Mouse (Mus musculus): ENCODE measurements around the gene Wipf1. TPM values are rescaled to one million over a fixed set of nuclear protein-coding genes. Genes with fewer than 3 reads are reported as not detected.
"Not testable (repeated sequence)": the region's sequence is repeated elsewhere in the genome, so short reads cannot be mapped to it uniquely, and the experiment has no call there.

Wipf1 gene
- total RNA-seq (2017), result 104 and 109 TPM in 2 replicates

- no peak for ATAC-seq (ENCODE audit: extremely low read depth, insufficient number of reproducible peaks, low FRiP score, poor library complexity, severe bottlenecking)
Observed at GRCm38 (mm10) chr2:73529356-73530330, at the start of gene Wipf1. Gene Wipf1, minus strand, starts transcription at chr2:73529734.

GRCm38 (mm10) chr2:73579168-73579567 is 49.6 kb upstream of the Wipf1 start:
- ATAC-seq (ENCODE audit: extremely low read depth, insufficient number of reproducible peaks, low FRiP score, poor library complexity, severe bottlenecking), result no peak

- no peak for ATAC-seq (ENCODE audit: extremely low read depth, insufficient number of reproducible peaks, low FRiP score, poor library complexity, severe bottlenecking)
Observed at GRCm38 (mm10) chr2:73574418-73574817, 44.9 kb upstream of the Wipf1 start.

- no peak for ATAC-seq (ENCODE audit: extremely low read depth, insufficient number of reproducible peaks, low FRiP score, poor library complexity, severe bottlenecking)
Observed at GRCm38 (mm10) chr2:73573556-73573955, 44.0 kb upstream of the Wipf1 start.

GRCm38 (mm10) chr2:73572539-73573372 is 43.2 kb upstream of the Wipf1 start:
- peak; percentile 42; the same call in 1 of the 2 replicates for ATAC-seq (ENCODE audit: extremely low read depth, insufficient number of reproducible peaks, low FRiP score, poor library complexity, severe bottlenecking)

GRCm38 (mm10) chr2:73571901-73572300 is 42.4 kb upstream of the Wipf1 start:
- no peak for ATAC-seq (ENCODE audit: extremely low read depth, insufficient number of reproducible peaks, low FRiP score, poor library complexity, severe bottlenecking)

DNA sequence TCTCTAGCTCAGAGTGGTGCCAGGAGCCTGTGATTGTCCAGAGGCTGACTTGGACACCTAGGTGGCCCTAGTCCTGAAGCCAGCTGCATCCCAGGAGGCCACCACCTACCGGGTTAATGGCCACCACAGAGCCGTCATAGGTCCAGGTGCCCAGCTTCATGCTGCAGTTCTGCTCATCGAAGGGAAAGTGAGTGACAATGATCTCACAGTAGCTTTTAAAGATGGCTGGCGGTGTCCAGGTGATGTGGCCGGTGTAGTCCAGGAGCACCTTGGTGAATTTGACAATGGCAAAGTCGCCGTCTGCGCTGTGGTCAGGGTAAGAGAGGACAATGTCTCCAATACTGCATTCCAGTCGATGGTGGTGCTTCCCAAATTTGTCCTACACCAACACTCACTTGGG is 41.8 kb upstream of the Wipf1 start:
- ATAC-seq (ENCODE audit: extremely low read depth, insufficient number of reproducible peaks, low FRiP score, poor library complexity, severe bottlenecking), result no peak

DNA sequence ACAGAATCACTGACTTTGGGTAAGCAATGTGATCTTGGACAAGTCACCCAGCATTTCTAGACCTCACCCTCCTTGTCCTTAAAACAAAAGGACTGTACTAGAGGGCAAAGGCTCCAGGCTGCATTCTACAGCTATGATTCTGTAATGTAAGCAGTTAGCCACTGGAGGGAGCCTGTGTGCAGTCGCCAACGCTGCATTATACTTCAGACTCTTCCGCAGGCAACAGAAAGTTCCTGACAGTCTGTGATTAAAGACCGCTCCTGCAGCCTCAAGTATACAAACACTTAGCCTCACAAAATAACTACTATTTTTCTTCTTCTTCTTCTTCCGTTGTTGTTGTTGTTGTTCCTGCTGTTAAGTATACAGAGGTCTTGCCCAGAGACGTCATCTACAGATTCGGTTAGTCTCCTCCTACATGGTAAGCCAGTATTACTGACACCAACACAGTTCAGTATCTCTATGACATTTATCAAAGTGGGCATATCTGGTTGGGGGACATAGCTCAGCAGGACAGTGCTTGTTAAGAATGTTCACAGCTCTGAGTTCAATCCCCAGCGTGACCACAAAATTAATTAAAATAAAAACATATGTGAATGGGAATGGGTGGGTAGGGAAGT is 37.6 kb upstream of the Wipf1 start:
- ATAC-seq (ENCODE audit: extremely low read depth, insufficient number of reproducible peaks, low FRiP score, poor library complexity, severe bottlenecking), result peak; percentile 88

DNA sequence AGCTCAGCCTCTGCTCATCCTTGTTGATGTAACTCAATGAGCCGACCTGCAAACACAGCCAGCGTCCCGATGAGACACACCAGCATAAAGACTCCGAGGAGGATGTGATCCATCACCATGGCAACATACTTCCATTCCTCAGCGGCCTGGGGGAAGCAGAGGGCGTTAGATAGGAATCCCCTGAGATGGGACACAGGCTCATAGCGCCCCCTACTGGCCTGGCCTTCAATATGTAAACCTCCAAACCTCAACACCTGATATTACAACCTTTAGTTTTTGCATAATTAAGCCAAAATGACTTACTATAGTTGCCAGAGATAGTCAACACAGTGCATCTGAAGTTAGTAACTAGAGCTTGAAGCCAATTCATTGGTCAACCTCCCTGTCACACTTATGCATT is 36.6 kb upstream of the Wipf1 start:
- no peak for ATAC-seq (ENCODE audit: extremely low read depth, insufficient number of reproducible peaks, low FRiP score, poor library complexity, severe bottlenecking)

DNA sequence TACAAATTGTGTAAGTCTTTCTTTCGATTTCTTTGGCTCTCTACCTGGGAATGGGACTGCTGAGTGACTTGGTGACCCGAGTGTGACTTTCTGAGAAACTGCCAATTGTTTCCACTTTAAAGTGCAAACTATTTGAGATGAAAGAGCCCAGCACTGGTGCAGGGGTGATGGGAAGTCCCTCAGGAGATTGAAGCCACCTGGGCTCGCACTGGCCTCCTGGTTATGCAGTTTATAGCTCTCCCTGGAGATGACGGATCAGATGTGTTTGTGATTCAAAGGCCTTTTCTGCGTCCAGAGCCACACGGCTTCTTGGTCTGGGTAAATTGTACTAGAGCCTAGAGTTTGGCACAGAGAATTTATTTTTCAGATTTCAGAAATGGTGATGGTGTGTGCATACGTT is 34.2 kb upstream of the Wipf1 start:
- ATAC-seq (ENCODE audit: extremely low read depth, insufficient number of reproducible peaks, low FRiP score, poor library complexity, severe bottlenecking), result no peak

DNA sequence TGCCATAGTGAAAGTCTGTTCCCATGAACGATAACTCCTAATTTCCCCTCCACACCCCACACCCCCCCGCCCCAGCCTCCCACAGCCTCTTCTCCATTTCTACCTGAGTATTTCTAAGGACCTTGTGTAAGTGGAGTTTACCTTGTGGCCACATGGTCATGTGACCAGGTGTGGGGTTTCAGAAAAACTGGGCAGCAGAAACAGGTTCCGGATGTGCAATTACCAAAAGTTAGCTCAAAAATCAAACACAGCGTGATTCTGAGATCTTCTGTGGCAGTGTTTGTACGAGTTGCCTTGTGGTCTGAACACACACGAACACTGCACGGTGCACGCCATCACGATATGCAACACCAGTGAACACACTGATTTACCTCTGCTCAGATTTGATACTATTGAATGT is 33.1 kb upstream of the Wipf1 start:
- no peak for ATAC-seq (ENCODE audit: extremely low read depth, insufficient number of reproducible peaks, low FRiP score, poor library complexity, severe bottlenecking)

GRCm38 (mm10) chr2:73561665-73562063 is 32.1 kb upstream of the Wipf1 start:
- ATAC-seq (ENCODE audit: extremely low read depth, insufficient number of reproducible peaks, low FRiP score, poor library complexity, severe bottlenecking), result peak; percentile 71

- ATAC-seq (ENCODE audit: extremely low read depth, insufficient number of reproducible peaks, low FRiP score, poor library complexity, severe bottlenecking), result no peak
Observed at GRCm38 (mm10) chr2:73560899-73561664, 31.5 kb upstream of the Wipf1 start.

DNA sequence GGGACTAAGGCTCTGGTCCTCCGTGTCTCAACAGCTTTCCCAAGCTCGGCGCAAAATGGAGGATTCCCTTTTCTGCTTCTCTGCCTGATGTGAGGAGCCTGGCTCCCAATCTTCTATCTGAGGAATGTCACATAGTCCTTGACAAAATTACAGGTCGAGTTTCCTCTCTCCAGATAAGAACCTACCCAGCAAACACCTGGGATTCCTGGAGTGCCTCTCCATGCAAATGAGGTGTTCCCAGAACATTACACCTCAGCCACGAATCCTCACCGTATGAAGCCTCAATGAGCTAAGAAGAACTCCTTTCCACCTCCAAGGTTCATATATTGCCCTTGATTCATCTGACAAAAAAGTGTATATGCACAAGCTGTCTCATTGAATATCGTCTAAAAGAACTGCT is 30.9 kb upstream of the Wipf1 start:
- ATAC-seq (ENCODE audit: extremely low read depth, insufficient number of reproducible peaks, low FRiP score, poor library complexity, severe bottlenecking), result no peak

DNA sequence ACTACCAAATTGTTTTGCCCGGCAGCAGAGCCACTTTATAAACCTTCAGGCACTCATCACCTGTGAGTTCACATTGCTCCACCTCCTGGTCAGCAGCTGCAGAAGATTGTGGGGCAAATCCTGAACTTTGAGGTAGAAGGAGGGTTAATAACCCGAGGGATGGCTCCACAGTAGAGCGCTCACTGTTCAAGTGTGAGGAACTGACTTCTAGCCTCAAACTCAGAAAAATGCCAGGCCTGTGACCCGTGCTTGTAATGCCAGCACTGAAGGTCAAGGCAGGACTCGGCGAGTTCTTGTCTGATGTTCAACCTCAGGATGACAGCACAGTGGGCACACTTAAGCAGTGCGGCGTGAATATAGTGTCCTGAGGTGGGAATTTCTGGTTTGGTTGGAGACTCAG is 28.4 kb upstream of the Wipf1 start:
- no peak for ATAC-seq (ENCODE audit: extremely low read depth, insufficient number of reproducible peaks, low FRiP score, poor library complexity, severe bottlenecking)

DNA sequence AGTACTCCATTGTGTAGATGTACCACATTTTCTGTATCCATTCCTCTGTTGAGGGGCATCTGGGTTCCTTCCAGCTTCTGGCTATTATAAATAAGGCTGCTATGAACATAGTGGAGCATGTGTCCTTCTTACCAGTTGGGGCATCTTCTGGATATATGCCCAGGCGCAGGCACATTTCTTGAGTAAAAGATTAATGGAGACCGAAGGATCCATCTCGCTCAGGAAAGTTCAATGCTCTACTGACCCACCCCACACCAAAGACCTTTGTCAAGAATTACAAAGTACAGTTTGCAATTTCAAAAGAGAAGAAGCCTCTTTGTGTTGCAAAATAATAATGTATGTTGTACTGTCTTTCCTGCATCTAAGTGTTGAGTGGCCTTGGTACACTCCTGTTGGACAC is 27.5 kb upstream of the Wipf1 start:
- not testable (repeated sequence) for ATAC-seq (ENCODE audit: extremely low read depth, insufficient number of reproducible peaks, low FRiP score, poor library complexity, severe bottlenecking)

DNA sequence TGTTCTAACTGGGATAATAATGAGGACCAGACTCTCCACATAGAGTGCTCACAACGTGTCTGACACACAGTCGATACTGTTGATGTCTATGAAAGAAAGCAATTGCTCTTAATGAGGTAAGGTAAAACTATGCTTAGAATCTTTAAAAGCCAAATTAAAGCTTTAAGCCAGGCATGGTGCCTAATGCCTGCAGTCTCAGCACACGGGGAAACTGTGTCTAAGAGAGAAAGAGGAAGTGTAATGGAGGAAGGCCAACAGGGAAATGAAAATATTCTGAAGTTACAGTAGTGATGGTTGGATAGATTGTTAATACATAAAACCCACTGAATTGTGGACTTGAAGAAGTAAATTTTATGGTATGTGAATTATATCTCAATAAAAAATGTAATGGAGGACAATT is 24.9 kb upstream of the Wipf1 start:
- peak; percentile 43; the same call in 1 of the 2 replicates for ATAC-seq (ENCODE audit: extremely low read depth, insufficient number of reproducible peaks, low FRiP score, poor library complexity, severe bottlenecking)

GRCm38 (mm10) chr2:73552926-73553325 is 23.4 kb upstream of the Wipf1 start:
- ATAC-seq (ENCODE audit: extremely low read depth, insufficient number of reproducible peaks, low FRiP score, poor library complexity, severe bottlenecking), result no peak

GRCm38 (mm10) chr2:73550725-73551124 is 21.2 kb upstream of the Wipf1 start:
- peak; percentile 47; the same call in 1 of the 2 replicates for ATAC-seq (ENCODE audit: extremely low read depth, insufficient number of reproducible peaks, low FRiP score, poor library complexity, severe bottlenecking)

All from neutrophil, adult 5-6 weeks (primary cell).